Mouse (Mus musculus) heart, postnatal 0 days (tissue): ENCODE results near the gene Zdhhc13.

Experiments used
- CTCF ChIP-seq: IDR thresholded peaks from 2 replicates; pipeline ENCODE4 v1.5.1; 2016; ENCODE audit warnings: antibody characterized with exemption, control low read depth, low read depth
- EP300 ChIP-seq: IDR thresholded peaks from 2 replicates; pipeline ENCODE4 v1.6.1; 2016; ENCODE audit warnings: antibody characterized with exemption, low read depth

DNA sequence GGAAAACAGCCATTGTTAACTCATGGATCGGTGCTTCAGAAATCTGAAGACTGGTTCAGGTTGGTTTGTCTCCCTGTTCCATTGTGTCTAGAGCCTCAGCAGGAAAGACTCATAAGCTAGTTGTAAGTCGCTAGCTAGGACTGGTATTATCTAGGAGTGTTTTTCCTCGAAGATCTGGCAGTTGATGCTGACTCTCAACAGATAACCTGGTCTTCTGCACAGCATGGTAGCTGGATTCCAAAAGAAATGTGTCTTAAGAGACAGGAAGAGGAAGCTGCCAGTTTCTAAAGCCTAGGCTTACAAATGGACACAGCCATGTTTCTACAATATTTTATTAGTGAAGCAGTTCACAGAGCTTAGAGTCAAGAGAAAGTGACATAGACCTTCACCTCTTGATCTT lies 2.6 kb downstream of the Zdhhc13 start:
- TF ChIP-seq CTCF (no peak), EP300 (no peak)
